31 mouse cellular contexts compared by ENCODE assay signal in the genomic region with DNA sequence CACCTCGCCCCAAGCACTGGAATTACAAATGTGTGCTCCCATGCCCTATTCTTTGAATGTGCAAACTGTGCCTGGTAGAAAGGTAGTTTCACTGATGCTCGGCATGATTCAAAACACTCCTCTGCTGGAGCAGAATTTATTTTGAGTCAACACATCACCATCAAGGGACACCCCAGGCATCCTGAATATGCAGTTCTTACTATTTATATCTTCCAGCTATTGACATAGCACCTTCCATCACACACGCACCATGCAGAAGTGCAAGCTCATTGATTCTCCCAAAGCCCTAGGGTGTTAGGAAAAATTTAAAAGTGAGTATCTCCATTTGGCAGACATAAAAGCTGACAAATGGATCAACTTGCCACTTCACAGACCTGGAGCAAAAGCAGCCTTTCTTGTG. TPM values are rescaled to one million over a fixed set of nuclear protein-coding genes. Genes with fewer than 3 reads are reported as not detected.
DNase-seq lines count a peak whose midpoint lies in the region; ATAC-seq and TF ChIP-seq lines count a peak whose summit lies in the region.
"Had no signal": no experiment of that assay in that cellular context is flagged by ENCODE, and none has a peak within 500 bp of the region (broad histone marks: within the 10 kb centered on the region; RNA-seq: fewer than 3 reads in every experiment).

No protein-coding gene starts in this region.

- H3K4me2 ChIP-seq in heart, postnatal 0 days (ENCODE audit: low read depth, low read length): no peak overlapping the region
- H3K4me2 ChIP-seq: heart, embryonic 13.5 days; hindbrain, embryonic 14.5 days had no signal

- H3K4me1 ChIP-seq in heart, postnatal 0 days (ENCODE audit: control insufficient read depth, insufficient read depth): peaks cover 6% of the 10 kb centered on the region; the same call in 1 of the 2 replicates

- ATAC-seq in frontal cortex, adult (ENCODE audit: low TSS enrichment): peak; percentile 79
- ATAC-seq in heart, postnatal 0 days (ENCODE audit: insufficient read depth, low read depth): peak; percentile 68; the same call in 1 of the 2 replicates
- ATAC-seq: CD4-positive, CD25-positive, alpha-beta regulatory T cell, adult 4 months; hindbrain, postnatal 0 days; inflammation-experienced regulatory T-cells, adult 6 months; intestine, embryonic 16.5 days had no signal

- H3K27ac ChIP-seq in heart, postnatal 0 days (ENCODE audit: low read depth): no peak overlapping the region
- H3K27ac ChIP-seq: heart, adult 2 months; heart, embryonic 13.5 days; hindbrain, embryonic 14.5 days; hindbrain, postnatal 0 days had no signal

- TF ChIP-seq POLR2A in brain, embryonic 14.5 days (IDR thresholded peaks at IDR 0.05; ENCODE audit: borderline replicate concordance, extremely low read depth, insufficient read depth, insufficient read length, poor library complexity, severe bottlenecking): no peak

- no peak overlapping the region for H3K9ac ChIP-seq in heart, postnatal 0 days (replicated peaks; ENCODE audit: low read depth, low read length)
- H3K9ac ChIP-seq: heart, embryonic 13.5 days; hindbrain, embryonic 14.5 days had no signal

- no peaks in the 10 kb centered on the region for H3K36me3 ChIP-seq in heart, postnatal 0 days (replicated peaks; ENCODE audit: control insufficient read depth, insufficient read depth, low read length)
- H3K36me3 ChIP-seq: heart, embryonic 13.5 days had no signal

- TF ChIP-seq CTCF in heart, postnatal 0 days (IDR thresholded peaks at IDR 0.05; ENCODE audit: low read depth): no peak
- no peak for TF ChIP-seq CTCF in brain, embryonic 14.5 days (IDR thresholded peaks at IDR 0.05; ENCODE audit: borderline replicate concordance, extremely low read depth, insufficient read depth, insufficient read length)

- WGBS in heart, postnatal 0 days: 35% methylated on average over 3 of the region's 3 CpGs

- H3K9me3 ChIP-seq in heart, postnatal 0 days (replicated peaks; ENCODE audit: control insufficient read depth, low read length): no peaks in the 10 kb centered on the region
- H3K9me3 ChIP-seq: heart, embryonic 13.5 days had no signal

- TF ChIP-seq EP300 in heart, postnatal 0 days (IDR thresholded peaks at IDR 0.05; ENCODE audit: low read depth): no peak

- H3K27me3 ChIP-seq in heart, postnatal 0 days (ENCODE audit: control insufficient read depth, insufficient read depth, low read length): no peaks in the 10 kb centered on the region
- H3K27me3 ChIP-seq: heart, embryonic 13.5 days had no signal

- no peak overlapping the region for H3K4me3 ChIP-seq in heart, postnatal 0 days (ENCODE audit: low read depth, low read length)
- H3K4me3 ChIP-seq: heart, adult 2 months; heart, embryonic 13.5 days had no signal

- intact Hi-C loops in heart, postnatal 25 days (cut with DNase I): no loop called here

- no peak for DNase-seq in frontal cortex, postnatal 36 days (ENCODE audit: low spot score in 2 of 2)
- DNase-seq in heart, postnatal 0 days (ENCODE audit: low spot score): peak; percentile 19
- DNase-seq in heart, postnatal 25 days (ENCODE audit: low spot score): no peak
- DNase-seq in brain, embryonic 14.5 days (ENCODE audit: low read depth): peak; percentile 18
- DNase-seq in kidney, postnatal 4 days: no peak
- DNase-seq: adrenal gland, adult 2 months; adrenal gland, postnatal 14 days; cerebellum, adult 18-20 months; cerebellum, adult 9-10 months; cerebellum, postnatal 14 days; gastrocnemius, postnatal 10 days; gastrocnemius, postnatal 36 days; heart, adult 2 months; heart, postnatal 10 days; heart, postnatal 4 days; kidney, adult 18-20 months had no signal

RNA-seq across cellular contexts. Expression of gene Syndig1, which starts 10.6 kb away (rescaled TPM):
- total RNA-seq in heart, postnatal 0 days (2014; rRNA removed; ENCODE audit: low replicate concordance): 1.5 and 1.9 TPM in 2 replicates
- 0.51 and 0.82 TPM in 2 replicates for polyA plus RNA-seq in heart, postnatal 0 days (2015; fragmentation: Nextera tagmentation; extraction: Ambion mirVana)
- total RNA-seq in heart, postnatal 25 days (2021): not detected
- polyA plus RNA-seq in brain, embryonic 14.5 days (2012; rRNA removed): 11.8 and 17.3 TPM in 2 replicates
- total RNA-seq: gastrocnemius, adult 18-20 months; gastrocnemius, postnatal 36 days; granulocyte monocyte progenitor cell, adult 5-6 weeks; MEL had no signal
- polyA plus RNA-seq: C2C12; CD4-positive, CD25-positive, alpha-beta regulatory T cell, adult 4 months had no signal

RNA-seq across cellular contexts. Expression of gene C530025M09Rik, which starts 12.6 kb away (rescaled TPM):
- not detected in 2 replicates for total RNA-seq in heart, postnatal 0 days (2014; rRNA removed; ENCODE audit: low replicate concordance)
- polyA plus RNA-seq in heart, postnatal 0 days (2015; fragmentation: Nextera tagmentation; extraction: Ambion mirVana): not detected in 2 replicates
- not detected for total RNA-seq in heart, postnatal 25 days (2021)
- 0.22 and 0.53 TPM in 2 replicates for polyA plus RNA-seq in brain, embryonic 14.5 days (2012; rRNA removed)
- total RNA-seq: adrenal gland, adult 2 months; adrenal gland, postnatal 14 days; adrenal gland, postnatal 4 days; gastrocnemius, adult 18-20 months; gastrocnemius, postnatal 10 days; gastrocnemius, postnatal 36 days; granulocyte monocyte progenitor cell, adult 5-6 weeks; heart, adult 2 months; heart, postnatal 10 days; heart, postnatal 4 days; hindbrain, postnatal 0 days; MEL had no signal
- polyA plus RNA-seq: adrenal gland, adult 2 months; C2C12; CD4-positive, CD25-positive, alpha-beta regulatory T cell, adult 4 months; embryonic facial prominence, embryonic 11.5 days; embryonic facial prominence, embryonic 14.5 days; forebrain, embryonic 11.5 days; heart, adult 2 months; inflammation-experienced regulatory T-cells, adult 6 months; intestine, embryonic 16.5 days had no signal

Comparison
In these comparisons a context has a peak if more than half of its experiments do, and no peak if none do; other contexts are left out.
1. DNase-seq: peak in heart, postnatal 0 days (single experiment) and brain, embryonic 14.5 days (single experiment); none in frontal cortex, postnatal 36 days (0 of 2), heart, postnatal 25 days (single experiment) and kidney, postnatal 4 days (0 of 2).